Mouse (Mus musculus) heart, postnatal 0 days (tissue): ENCODE results near the gene Cdh12.

ENCODE experiments used
- CTCF ChIP-seq: IDR thresholded peaks from 2 replicates; pipeline ENCODE4 v1.5.1; 2016; ENCODE audit warnings: antibody characterized with exemption, control low read depth, low read depth
- EP300 ChIP-seq: IDR thresholded peaks from 2 replicates; pipeline ENCODE4 v1.6.1; 2016; ENCODE audit warnings: antibody characterized with exemption, low read depth

DNA sequence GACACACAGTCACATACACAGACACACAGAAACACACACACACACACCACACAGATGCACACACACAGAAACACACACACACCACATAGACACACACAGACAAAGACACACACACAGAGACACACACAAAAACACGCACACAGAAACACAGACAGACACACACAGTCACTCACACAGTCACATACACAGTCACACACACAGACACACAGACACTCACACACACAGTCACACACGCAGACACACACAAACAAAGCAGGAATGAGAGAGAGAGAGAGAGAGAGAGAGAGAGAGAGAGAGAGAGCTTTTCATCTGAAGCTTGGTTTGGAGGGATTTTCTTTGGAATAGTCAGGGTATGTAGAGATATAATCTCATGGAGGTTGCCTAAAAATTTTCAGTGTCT, 558.9 kb downstream of the Cdh12 start:
- TF ChIP-seq EP300 (no peak), CTCF (no peak)
